Mouse (Mus musculus) megakaryocyte, embryonic 14.5 days (primary cell): ENCODE measurements at regions not wholly inside any gene's neighbourhood (a gene's known extent, or its start where the extent isn't known, plus 50 kb on each side); places are given as distances from the start of the nearest gene placed in this dataset.

Source experiments
- FLI1 ChIP-seq: IDR thresholded peaks from 2 replicates; pipeline ENCODE4 v1.6.1; 2012; ENCODE audit warnings: low read length, inconsistent platforms, mixed read lengths
- GATA1 ChIP-seq: IDR thresholded peaks from 3 replicates; pipeline ENCODE4 v1.6.1; 2012; ENCODE audit warnings: mixed read lengths, low read length, inconsistent platforms, borderline replicate concordance

- no peak for TF ChIP-seq GATA1
- no peak for TF ChIP-seq FLI1
Measured at GRCm38 (mm10) chr15:24827881-24828280, 585.7 kb downstream of the Basp1 start.
